Mouse (Mus musculus) cerebellum, adult (tissue): Measurements from ENCODE around the gene Olfr822.
"Not testable (repeated sequence)": the region's sequence is repeated elsewhere in the genome, so short reads cannot be mapped to it uniquely, and the experiment has no call there.

Experiments used
- ATAC-seq: cut with Nextera tagmentation; 2 replicates; pipeline ENCODE4 v1.9.2; 2017; ENCODE audit warnings: mild to moderate bottlenecking, moderate library complexity, mixed read lengths; ENCODE audit not compliant: insufficient number of reproducible peaks, low FRiP score, low TSS enrichment

Gene Olfr822

GRCm38 (mm10) chr10:130070910-130071309 is at the start of gene Olfr822:
Gene Olfr822 (plus strand): TSS chr10:130071210.
- ATAC-seq, result no peak

- no peak for ATAC-seq
Measured at GRCm38 (mm10) chr10:130030048-130030447, 41.0 kb upstream of the Olfr822 start, which contains the start of gene Olfr821. Gene Olfr821 (plus strand): TSS chr10:130030348.

GRCm38 (mm10) chr10:130037096-130037495 is 33.9 kb upstream of the Olfr822 start:
- no peak for ATAC-seq

GRCm38 (mm10) chr10:130092838-130093440 is 21.9 kb downstream of the Olfr822 start:
- ATAC-seq, result no peak

GRCm38 (mm10) chr10:130096104-130096503 is 25.1 kb downstream of the Olfr822 start:
- ATAC-seq, result no peak

- not testable (repeated sequence) for ATAC-seq
Measured at GRCm38 (mm10) chr10:130115283-130115682, 44.3 kb downstream of the Olfr822 start, which contains the start of gene Olfr823. Gene Olfr823 (minus strand): TSS chr10:130115383.

- ATAC-seq, result not testable (repeated sequence)
Measured at GRCm38 (mm10) chr10:130116045-130116444, 45.0 kb downstream of the Olfr822 start.
